Mouse (Mus musculus): ENCODE data around the gene Tac1. TPM values are rescaled to one million over a fixed set of nuclear protein-coding genes. Genes with fewer than 3 reads are reported as not detected.

Gene Tac1
- polyA plus RNA-seq (2012; rRNA removed), result 0.70 and 1.00 TPM in 2 replicates

GRCm38 (mm10) chr6:7554829-7555391, at the start of gene Tac1:
TSS of gene Tac1 (plus strand) at chr6:7554879.

Other genes starting within 250 kb of the Tac1 start
- gene Asns, start 138.4 kb downstream of the Tac1 start, polyA plus RNA-seq (2012; rRNA removed), result 20.8 and 22.7 TPM in 2 replicates